Mouse (Mus musculus) thymus, adult 2 months (tissue): ENCODE measurements at regions not wholly inside any gene's neighbourhood (a gene's known extent, or its start where the extent isn't known, plus 50 kb on each side); places are given as distances from the start of the nearest gene placed in this dataset.

ENCODE experiments used
- CTCF ChIP-seq: fragments of 200-500 bp; IDR thresholded peaks from 2 replicates; pipeline ENCODE4 v1.5.1; 2012; ENCODE audit warnings: mild to moderate bottlenecking, control low read depth, low read length, moderate library complexity, borderline replicate concordance; ENCODE audit not compliant: control insufficient read depth, poor library complexity, insufficient read depth; ENCODE audit errors: extremely low read depth
- POLR2A ChIP-seq: fragments of 200-500 bp; IDR thresholded peaks from 2 replicates; pipeline ENCODE4 v1.6.1; 2012; ENCODE audit warnings: mild to moderate bottlenecking, low read length, control low read depth, moderate library complexity; ENCODE audit not compliant: control insufficient read depth, poor library complexity, insufficient read depth; ENCODE audit errors: extremely low read depth

- TF ChIP-seq CTCF = no peak
- TF ChIP-seq POLR2A = no peak
Measured at GRCm38 (mm10) chr6:117790581-117790980, 50.4 kb upstream of the Zfp637 start.
